Mouse (Mus musculus): Measurements from ENCODE around the gene Dusp15. TPM values are rescaled to one million over a fixed set of nuclear protein-coding genes. Genes with fewer than 3 reads are reported as not detected.

The Dusp15 gene
- total RNA-seq, 2 experiments from 2014 or later = 16.2 to 18.2 TPM

- DNase-seq (ENCODE audit: low spot score in 2 of 2) = no peak
These were observed 45.0 kb downstream of the Dusp15 start for GRCm38 (mm10) chr2:152906274-152907037.

GRCm38 (mm10) chr2:152905036-152905829, 46.3 kb downstream of the Dusp15 start:
- no peak for DNase-seq (ENCODE audit: low spot score in 2 of 2)

GRCm38 (mm10) chr2:152904127-152904643, 47.3 kb downstream of the Dusp15 start:
- DNase-seq (ENCODE audit: low spot score in 2 of 2) = no peak

GRCm38 (mm10) chr2:152903586-152903985, 47.9 kb downstream of the Dusp15 start:
- no peak for DNase-seq (ENCODE audit: low spot score in 2 of 2)

- no peak for DNase-seq (ENCODE audit: low spot score in 2 of 2)
These were observed 48.8 kb downstream of the Dusp15 start for GRCm38 (mm10) chr2:152902658-152903057.

GRCm38 (mm10) chr2:152901296-152901695, 50.2 kb downstream of the Dusp15 start:
- no peak for DNase-seq (ENCODE audit: low spot score in 2 of 2)

GRCm38 (mm10) chr2:152899011-152899410, 52.5 kb downstream of the Dusp15 start:
- peak in 1 of 2 experiments; percentile 33 for DNase-seq (ENCODE audit: low spot score in 2 of 2)

- no peak for DNase-seq (ENCODE audit: low spot score in 2 of 2)
These were observed 54.6 kb downstream of the Dusp15 start for GRCm38 (mm10) chr2:152896926-152897325.

GRCm38 (mm10) chr2:152895834-152896233, 55.7 kb downstream of the Dusp15 start:
- DNase-seq (ENCODE audit: low spot score in 2 of 2) = no peak

Other genes starting within 250 kb of the Dusp15 start
- 10 to 100 TPM; 20.6 to 27.2 TPM for gene Id1, start 215.4 kb downstream of the Dusp15 start, total RNA-seq (2021)
- gene Cox4i2, start 197.5 kb downstream of the Dusp15 start, total RNA-seq (2021) = 1 to 10 TPM; 2.7 to 2.8 TPM
- 100 to 1,000 TPM; 124 to 130 TPM for gene Bcl2l1, start 120.0 kb downstream of the Dusp15 start, total RNA-seq (2021)
- 1 to 10 TPM; 2.0 to 2.4 TPM for gene Tpx2, start 103.7 kb downstream of the Dusp15 start, total RNA-seq (2021)
- not detected for gene Mylk2, start 40.3 kb downstream of the Dusp15 start, total RNA-seq (2021)
- gene Foxs1, start 18.5 kb downstream of the Dusp15 start, total RNA-seq (2021) = under 1 TPM; 0.46 to 0.68 TPM
- gene Ttll9, start 10.8 kb upstream of the Dusp15 start, total RNA-seq (2021) = 1 to 10 TPM; 2.0 to 2.6 TPM
- 10 to 100 TPM; 50.6 to 63.4 TPM for gene Pdrg1, start 63.7 kb upstream of the Dusp15 start, total RNA-seq (2021)
- 1 to 10 TPM; 5.6 to 6.9 TPM for gene Xkr7, start 80.2 kb upstream of the Dusp15 start, total RNA-seq (2021)
- gene Ccm2l, start 114.3 kb upstream of the Dusp15 start, total RNA-seq (2021) = 1 to 10 TPM; 4.5 to 4.6 TPM
- gene Hck, start 156.8 kb upstream of the Dusp15 start, total RNA-seq (2021) = 1 to 10 TPM; 2.3 to 3.3 TPM
- 100 to 1,000 TPM; 101 to 106 TPM for gene Tm9sf4, start 209.6 kb upstream of the Dusp15 start, total RNA-seq (2021)

Measured in left cerebral cortex, adult 18-20 months (tissue).